Mouse (Mus musculus): Measurements from ENCODE around the gene Spta1. TPM values are rescaled to one million over a fixed set of nuclear protein-coding genes. Genes with fewer than 3 reads are reported as not detected.

Gene Spta1
- polyA plus RNA-seq, 1 experiment from 2014 or later: 2.7 TPM

- Histone ChIP-seq H3K9me3 (no peaks in the 10 kb centered on the region), H3K4me3 (no peak overlapping the region), H3K36me3 (replicated peaks) (no peaks in the 10 kb centered on the region), H3K27ac (no peak overlapping the region), H3K4me1 (no peaks in the 10 kb centered on the region), H3K27me3 (ENCODE audit: poor library complexity, severe bottlenecking) (no peaks in the 10 kb centered on the region)
- no peak for DNase-seq (ENCODE audit: extremely low spot score, low spot score)
- 85% methylated on average over 7 of the region's 7 CpGs for WGBS
These were observed 32.1 kb downstream of the Spta1 start for GRCm38 (mm10) chr1:174204699-174205098.

GRCm38 (mm10) chr1:174212286-174212685, 39.7 kb downstream of the Spta1 start:
- Histone ChIP-seq H3K36me3 (replicated peaks) (no peaks in the 10 kb centered on the region), H3K9me3 (no peaks in the 10 kb centered on the region), H3K4me1 (no peaks in the 10 kb centered on the region), H3K4me3 (no peak overlapping the region), H3K27me3 (ENCODE audit: poor library complexity, severe bottlenecking) (no peaks in the 10 kb centered on the region), H3K27ac (no peak overlapping the region)
- 93% methylated on average over 5 of the region's 5 CpGs for WGBS
- DNase-seq (ENCODE audit: extremely low spot score, low spot score): no peak

GRCm38 (mm10) chr1:174215270-174216038, 42.9 kb downstream of the Spta1 start:
- no peak for DNase-seq (ENCODE audit: extremely low spot score, low spot score)
- 82% methylated on average over 8 of the region's 8 CpGs for WGBS
- no peak overlapping the region for H3K27ac ChIP-seq
- no peaks in the 10 kb centered on the region for H3K4me1 ChIP-seq
- H3K9me3 ChIP-seq: no peaks in the 10 kb centered on the region
- no peaks in the 10 kb centered on the region for H3K27me3 ChIP-seq (ENCODE audit: poor library complexity, severe bottlenecking)
- no peak overlapping the region for H3K4me3 ChIP-seq
- no peaks in the 10 kb centered on the region for H3K36me3 ChIP-seq (replicated peaks)

- 92% methylated on average over 8 of the region's 8 CpGs for WGBS
- no peaks in the 10 kb centered on the region for H3K9me3 ChIP-seq
- no peak overlapping the region for H3K27ac ChIP-seq
- no peaks in the 10 kb centered on the region for H3K36me3 ChIP-seq (replicated peaks)
- H3K27me3 ChIP-seq (ENCODE audit: poor library complexity, severe bottlenecking): no peaks in the 10 kb centered on the region
- H3K4me1 ChIP-seq: no peaks in the 10 kb centered on the region
- H3K4me3 ChIP-seq: no peak overlapping the region
- no peak for DNase-seq (ENCODE audit: extremely low spot score, low spot score)
These were observed 44.1 kb downstream of the Spta1 start for GRCm38 (mm10) chr1:174216528-174217204.

GRCm38 (mm10) chr1:174239916-174240315, 67.3 kb downstream of the Spta1 start:
- Histone ChIP-seq H3K9me3 (no peaks in the 10 kb centered on the region), H3K4me3 (no peak overlapping the region), H3K36me3 (replicated peaks) (no peaks in the 10 kb centered on the region), H3K4me1 (no peaks in the 10 kb centered on the region), H3K27me3 (ENCODE audit: poor library complexity, severe bottlenecking) (no peaks in the 10 kb centered on the region), H3K27ac (no peak overlapping the region)
- WGBS: 91% methylated on average over 4 of the region's 4 CpGs
- no peak for DNase-seq (ENCODE audit: extremely low spot score, low spot score)

GRCm38 (mm10) chr1:174244621-174245020, 72.0 kb downstream of the Spta1 start:
- 92% methylated on average over 2 of the region's 2 CpGs for WGBS
- Histone ChIP-seq H3K9me3 (no peaks in the 10 kb centered on the region), H3K4me3 (no peak overlapping the region), H3K4me1 (no peaks in the 10 kb centered on the region), H3K36me3 (replicated peaks) (no peaks in the 10 kb centered on the region), H3K27ac (no peak overlapping the region), H3K27me3 (ENCODE audit: poor library complexity, severe bottlenecking) (no peaks in the 10 kb centered on the region)
- no peak for DNase-seq (ENCODE audit: extremely low spot score, low spot score)

- Histone ChIP-seq H3K27me3 (ENCODE audit: poor library complexity, severe bottlenecking) (no peaks in the 10 kb centered on the region), H3K4me3 (no peak overlapping the region), H3K36me3 (replicated peaks) (no peaks in the 10 kb centered on the region), H3K27ac (no peak overlapping the region), H3K9me3 (no peaks in the 10 kb centered on the region), H3K4me1 (no peaks in the 10 kb centered on the region)
- DNase-seq (ENCODE audit: extremely low spot score, low spot score): no peak
- 90% methylated on average over 1 of the region's 1 CpGs for WGBS
These were observed 73.5 kb downstream of the Spta1 start for GRCm38 (mm10) chr1:174246080-174246479.

- Histone ChIP-seq H3K27ac (no peak overlapping the region), H3K4me3 (no peak overlapping the region), H3K9me3 (no peaks in the 10 kb centered on the region), H3K27me3 (ENCODE audit: poor library complexity, severe bottlenecking) (no peaks in the 10 kb centered on the region), H3K36me3 (replicated peaks) (no peaks in the 10 kb centered on the region), H3K4me1 (no peaks in the 10 kb centered on the region)
- DNase-seq (ENCODE audit: extremely low spot score, low spot score): no peak
- 87% methylated on average over 6 of the region's 6 CpGs for WGBS
These were observed 74.6 kb downstream of the Spta1 start for GRCm38 (mm10) chr1:174247170-174247569.

- no peak for DNase-seq (ENCODE audit: extremely low spot score, low spot score)
- H3K9me3 ChIP-seq: no peaks in the 10 kb centered on the region
- no peak overlapping the region for H3K4me3 ChIP-seq
- WGBS: 92% methylated on average over 2 of the region's 2 CpGs
- no peaks in the 10 kb centered on the region for H3K4me1 ChIP-seq
- H3K36me3 ChIP-seq (replicated peaks): no peaks in the 10 kb centered on the region
- H3K27ac ChIP-seq: no peak overlapping the region
- H3K27me3 ChIP-seq (ENCODE audit: poor library complexity, severe bottlenecking): no peaks in the 10 kb centered on the region
These were observed 77.8 kb downstream of the Spta1 start for GRCm38 (mm10) chr1:174250376-174250775.

- no peak for DNase-seq (ENCODE audit: extremely low spot score, low spot score)
- no peak within 1 kb of the TSS for H3K27ac ChIP-seq
- no peaks in the 10 kb centered on the region for H3K4me1 ChIP-seq
- no peaks in the 10 kb centered on the region for H3K36me3 ChIP-seq (replicated peaks)
- H3K9me3 ChIP-seq: no peaks in the 10 kb centered on the region
- no peak within 1 kb of the TSS for H3K4me3 ChIP-seq
- 84% methylated on average over 3 of the region's 3 CpGs for WGBS
- no peaks in the 10 kb centered on the region for H3K27me3 ChIP-seq (ENCODE audit: poor library complexity, severe bottlenecking)
These were observed 79.4 kb downstream of the Spta1 start, which contains the start of gene Olfr419 for GRCm38 (mm10) chr1:174251961-174252360. TSS of gene Olfr419 (minus strand) at chr1:174252061.

GRCm38 (mm10) chr1:174267816-174268215, 95.2 kb downstream of the Spta1 start:
- Histone ChIP-seq H3K4me3 (no peak overlapping the region), H3K4me1 (no peaks in the 10 kb centered on the region), H3K27me3 (ENCODE audit: poor library complexity, severe bottlenecking) (no peaks in the 10 kb centered on the region), H3K36me3 (replicated peaks) (no peaks in the 10 kb centered on the region), H3K27ac (no peak overlapping the region), H3K9me3 (no peaks in the 10 kb centered on the region)
- WGBS: 93% methylated on average over 4 of the region's 4 CpGs
- DNase-seq (ENCODE audit: extremely low spot score, low spot score): no peak

- Histone ChIP-seq H3K4me1 (no peaks in the 10 kb centered on the region), H3K36me3 (replicated peaks) (no peaks in the 10 kb centered on the region), H3K27me3 (ENCODE audit: poor library complexity, severe bottlenecking) (no peaks in the 10 kb centered on the region), H3K9me3 (no peaks in the 10 kb centered on the region), H3K27ac (no peak overlapping the region), H3K4me3 (no peak overlapping the region)
- no peak for DNase-seq (ENCODE audit: extremely low spot score, low spot score)
- 83% methylated on average over 4 of the region's 4 CpGs for WGBS
These were observed 96.6 kb downstream of the Spta1 start for GRCm38 (mm10) chr1:174269162-174269561.

GRCm38 (mm10) chr1:174270643-174271042, 98.1 kb downstream of the Spta1 start:
- Histone ChIP-seq H3K4me3 (no peak overlapping the region), H3K27me3 (ENCODE audit: poor library complexity, severe bottlenecking) (no peaks in the 10 kb centered on the region), H3K4me1 (no peaks in the 10 kb centered on the region), H3K9me3 (no peaks in the 10 kb centered on the region), H3K27ac (no peak overlapping the region), H3K36me3 (replicated peaks) (no peaks in the 10 kb centered on the region)
- 93% methylated on average over 3 of the region's 3 CpGs for WGBS
- DNase-seq (ENCODE audit: extremely low spot score, low spot score): no peak
